ENCODE assay signal across 7 mouse cellular contexts in the genomic region with DNA sequence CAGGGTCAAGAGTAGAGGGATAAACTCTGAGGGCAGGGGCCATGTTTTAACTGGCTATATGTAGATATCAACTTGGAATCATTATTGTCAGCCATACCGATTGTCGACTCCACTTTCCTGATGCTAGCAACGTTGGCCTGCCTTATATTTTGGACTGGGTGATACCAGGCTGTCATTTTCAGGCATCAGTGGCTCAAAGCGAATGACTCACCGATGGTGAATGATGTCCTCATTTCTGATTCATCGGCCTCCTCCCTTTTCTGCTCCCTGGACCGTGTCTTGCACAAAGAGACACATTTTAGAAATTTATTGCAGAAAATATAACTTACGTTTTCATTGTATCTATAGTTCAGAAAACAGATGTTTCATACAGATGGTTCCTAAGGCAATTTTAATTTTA.
"Had no signal": no experiment of that assay in that cellular context is flagged by ENCODE, and none has a peak within 500 bp of the region (broad histone marks: within the 10 kb centered on the region; RNA-seq: fewer than 3 reads in every experiment).

No protein-coding gene starts in this region.

- DNase-seq: kidney, postnatal 36 days; left cerebral cortex, postnatal 4 days; lung, adult 18-20 months; retina, postnatal 1 day; right cerebral cortex, postnatal 4 days; thymus, adult 2 months; thymus, postnatal 36 days had no signal
